Mouse (Mus musculus) lung, postnatal 14 days (tissue): ENCODE data around the gene Atp6v0a1.

Experiments
- DNase-seq: peaks from one replicate; pipeline ENCODE4 v3.0.0; 2021

Atp6v0a1 gene

GRCm38 (mm10) chr11:101009046-101009887, at the start of gene Atp6v0a1:
Atp6v0a1 (plus strand) TSS chr11:101009452.
- peak; percentile 98 for DNase-seq

DNA sequence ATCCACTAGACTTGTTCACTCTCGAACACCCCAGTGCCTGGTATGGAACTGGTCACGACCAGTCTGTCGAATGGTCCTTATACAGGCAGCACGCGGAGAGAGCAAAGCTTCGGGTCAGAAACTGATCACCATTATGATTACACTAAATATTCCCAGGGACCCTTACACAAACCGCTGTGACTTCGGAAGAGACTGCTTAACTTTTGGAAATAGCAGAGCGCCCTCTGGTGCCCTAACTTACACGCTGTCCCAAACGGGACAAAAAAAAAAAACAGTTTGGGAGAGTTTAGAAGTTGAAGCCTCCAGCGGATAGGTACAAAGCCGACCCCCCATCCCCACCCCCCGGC, 49.8 kb upstream of the Atp6v0a1 start:
- DNase-seq = peak; percentile 83

DNA sequence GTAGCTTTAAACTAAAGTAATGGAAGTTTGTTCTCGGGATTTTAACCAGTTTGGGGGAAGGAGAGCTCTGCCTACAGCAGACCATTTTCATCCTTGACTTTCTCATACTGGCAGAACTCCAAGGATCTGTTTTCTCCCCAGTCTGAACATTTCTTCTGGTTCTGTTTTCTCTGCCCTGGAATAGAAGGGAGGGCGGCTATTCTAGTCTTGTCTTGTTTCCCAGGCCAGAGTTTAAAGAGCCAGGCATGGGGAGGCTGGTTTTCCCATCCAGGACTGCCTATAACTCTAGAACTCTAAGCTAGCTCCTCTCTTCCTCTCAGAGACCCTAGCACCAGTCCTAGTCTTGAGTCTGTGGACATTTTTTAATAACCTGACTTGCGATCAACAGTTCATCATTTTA, 49.4 kb upstream of the Atp6v0a1 start:
- DNase-seq = no peak

GRCm38 (mm10) chr11:100960540-100960939, 48.7 kb upstream of the Atp6v0a1 start:
- DNase-seq = peak; percentile 81

DNA sequence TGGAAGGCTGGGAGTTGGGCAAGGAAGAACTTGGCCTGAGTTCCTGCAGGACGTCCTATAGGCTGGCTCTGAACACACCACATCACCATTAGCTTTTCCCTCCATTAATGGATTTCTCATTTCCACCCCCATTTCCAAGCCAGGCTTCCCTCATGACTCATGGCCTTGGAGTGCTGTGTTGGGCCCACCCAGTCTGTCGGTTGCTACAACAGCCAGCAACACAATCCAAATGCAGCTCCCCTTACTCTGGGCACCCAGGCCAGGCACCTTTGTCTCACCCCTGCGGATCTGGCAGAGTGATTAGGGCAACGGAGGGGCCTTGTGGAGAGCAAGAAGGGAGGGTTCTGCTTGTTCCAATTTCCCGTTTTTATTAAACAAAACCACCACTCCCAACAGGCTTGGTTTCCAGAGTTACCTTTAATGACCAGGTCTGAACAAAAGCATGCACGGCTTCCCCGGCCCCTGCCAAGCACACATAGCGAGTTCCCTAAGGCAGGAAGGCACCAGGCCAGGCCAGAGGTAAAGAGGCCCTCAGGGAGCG, 46.8 kb upstream of the Atp6v0a1 start:
- peak; percentile 53 for DNase-seq

DNA sequence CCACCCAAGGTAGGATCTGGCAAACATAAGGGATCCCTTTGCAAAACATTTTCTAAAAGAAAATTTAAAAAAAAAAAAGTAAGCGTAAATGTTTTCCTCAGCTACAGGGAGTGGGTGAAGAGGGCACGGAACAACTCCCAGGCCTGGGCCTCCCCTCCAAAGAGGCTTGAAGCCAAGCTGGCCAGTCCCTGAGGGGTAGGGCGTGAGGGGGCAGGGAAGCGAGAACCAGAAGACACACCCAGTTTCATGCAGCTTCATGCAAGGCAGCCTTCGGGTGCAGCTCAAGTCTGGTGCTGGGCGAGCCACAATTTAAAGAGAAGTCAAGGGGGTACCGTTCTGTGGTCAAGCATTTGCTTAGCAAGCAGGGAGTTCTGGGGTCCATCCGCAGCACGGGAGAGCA, 45.6 kb upstream of the Atp6v0a1 start:
- DNase-seq = peak; percentile 63

DNA sequence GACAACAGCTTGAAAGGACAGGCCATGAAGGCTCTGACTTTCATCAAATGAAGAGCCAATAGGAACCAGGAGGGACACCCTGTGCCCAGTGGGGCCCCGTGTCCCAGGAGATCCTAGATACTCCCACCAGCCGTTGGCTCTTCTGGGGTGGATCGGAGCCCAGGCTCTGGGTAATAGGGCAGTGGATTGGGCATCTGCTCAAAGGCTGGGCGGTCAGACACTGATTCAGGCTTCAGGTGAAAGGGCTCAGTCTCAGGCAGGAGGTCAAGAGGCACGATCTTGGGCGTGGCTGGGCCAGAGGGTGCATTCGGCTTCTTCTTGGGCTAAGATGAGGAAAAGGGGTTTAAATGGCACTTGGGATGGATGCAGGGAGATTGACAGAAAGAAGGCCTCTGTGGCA, 45.1 kb upstream of the Atp6v0a1 start:
- no peak for DNase-seq

GRCm38 (mm10) chr11:100964901-100965542, 44.2 kb upstream of the Atp6v0a1 start:
- no peak for DNase-seq

DNA sequence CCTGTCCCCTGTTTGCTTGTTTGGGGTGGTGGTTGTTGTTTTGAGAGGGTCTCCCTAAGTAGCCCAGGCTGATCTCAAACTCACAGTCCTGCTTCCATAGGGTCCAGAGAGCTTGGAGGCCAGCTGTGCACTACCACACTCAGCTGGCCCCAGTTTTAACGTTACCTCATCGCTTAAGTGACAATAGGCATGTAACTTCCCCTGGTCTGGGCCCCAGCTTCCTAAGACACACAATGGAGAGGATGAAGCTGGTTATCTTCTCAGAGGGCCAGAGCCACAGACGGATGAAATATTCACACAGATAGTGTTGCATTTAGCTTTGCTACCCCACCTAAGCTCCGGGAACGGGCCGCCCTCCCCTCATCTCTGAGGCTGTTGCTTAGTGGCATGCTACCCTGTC, 43.5 kb upstream of the Atp6v0a1 start:
- DNase-seq = no peak

- DNase-seq = no peak
Measured at GRCm38 (mm10) chr11:100967376-100967775, 41.9 kb upstream of the Atp6v0a1 start.

DNA sequence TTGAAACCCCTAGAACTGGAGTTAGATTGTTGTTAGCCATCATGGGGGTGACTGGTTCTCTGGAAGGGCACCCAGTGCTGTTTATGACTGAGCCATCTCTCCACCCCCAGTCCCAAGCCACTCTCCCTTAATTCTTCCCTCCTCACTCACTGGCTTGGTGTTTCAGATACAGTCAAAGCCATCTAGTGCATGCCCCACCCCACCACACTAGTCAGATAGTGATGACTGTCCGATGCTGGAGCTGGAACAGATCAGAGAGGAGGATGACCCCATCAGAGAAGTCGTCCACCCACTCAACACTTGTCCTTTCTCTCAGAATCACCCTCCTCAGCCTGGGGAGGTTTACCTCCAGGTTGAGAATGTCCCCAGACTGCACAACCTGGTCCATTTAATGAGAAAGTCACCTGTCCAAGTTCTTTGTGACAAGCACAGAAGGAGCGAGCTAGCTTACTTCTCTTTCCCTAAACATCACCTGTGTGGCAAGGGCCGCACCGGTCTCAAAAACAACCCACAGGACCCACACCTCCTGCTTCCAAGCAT, 41.3 kb upstream of the Atp6v0a1 start:
- DNase-seq = no peak

DNA sequence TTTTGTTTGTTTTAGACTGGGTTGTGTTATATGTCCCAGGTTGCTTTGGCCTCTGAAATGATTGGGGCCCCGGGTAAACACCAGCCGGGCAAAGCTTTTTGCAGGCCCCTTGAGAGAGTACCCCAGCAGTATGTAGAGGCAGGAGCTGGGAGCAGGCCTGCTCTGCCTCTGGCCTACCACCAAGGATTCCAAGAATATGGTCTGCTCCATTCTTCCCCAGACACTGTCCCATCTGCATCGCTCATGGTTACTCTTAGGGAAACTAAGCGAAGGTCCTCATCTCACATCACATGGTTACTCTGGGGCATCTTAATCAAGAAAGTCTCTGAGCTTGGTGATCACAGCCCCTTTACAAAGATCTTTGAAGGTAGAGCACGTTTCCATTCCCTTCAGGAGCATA, 40.8 kb upstream of the Atp6v0a1 start:
- no peak for DNase-seq

GRCm38 (mm10) chr11:100969189-100969743, 40.0 kb upstream of the Atp6v0a1 start:
- peak; percentile 45 for DNase-seq

DNA sequence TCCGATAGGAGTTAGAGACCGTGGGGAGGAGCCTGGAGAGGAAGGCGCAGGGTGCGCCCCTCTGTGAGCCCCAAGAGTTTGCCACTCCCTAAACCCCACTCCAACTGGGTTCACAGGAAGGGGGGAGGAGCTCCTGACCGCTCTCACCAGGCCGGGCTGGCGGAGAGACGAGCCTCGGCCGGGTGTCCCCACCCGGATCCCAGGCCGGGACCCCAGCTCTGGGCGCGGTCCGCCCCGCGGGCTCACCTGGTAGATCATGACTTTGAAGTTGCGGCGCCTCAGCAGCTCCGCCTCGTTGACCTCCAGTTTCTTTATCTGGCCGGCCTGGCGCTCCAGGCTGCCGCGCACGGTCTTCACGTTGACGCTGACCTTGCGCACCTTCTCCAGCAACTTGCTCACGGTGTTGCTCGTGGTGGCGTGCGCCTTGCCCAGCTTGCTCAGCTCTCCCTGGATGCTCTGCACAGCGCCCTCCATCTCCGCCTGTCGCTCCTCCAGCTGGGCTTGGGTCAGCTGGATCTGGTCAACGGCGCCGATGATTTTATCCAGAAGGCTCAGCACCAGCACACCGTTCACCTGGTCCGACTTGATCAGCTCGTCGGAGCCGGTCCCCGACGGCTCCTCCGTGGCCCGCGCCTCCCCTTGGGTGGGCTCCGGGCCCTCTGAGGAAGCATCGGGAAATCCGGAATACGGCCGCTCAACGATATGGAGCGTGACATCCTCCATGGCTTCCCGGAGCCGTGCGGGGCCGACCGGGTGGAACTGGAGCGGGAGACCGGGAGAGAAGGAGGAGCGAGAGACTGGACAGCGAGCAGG, 39.3 kb upstream of the Atp6v0a1 start:
- peak; percentile 70 for DNase-seq

- peak; percentile 99 for DNase-seq
Measured at GRCm38 (mm10) chr11:100970557-100970937, 38.7 kb upstream of the Atp6v0a1 start, which contains the start of gene Cavin1. Cavin1 (minus strand) TSS chr11:100970887.

- DNase-seq = no peak
Measured at GRCm38 (mm10) chr11:100971455-100971854, 37.8 kb upstream of the Atp6v0a1 start.

GRCm38 (mm10) chr11:100973245-100973644, 36.0 kb upstream of the Atp6v0a1 start:
- DNase-seq = no peak

DNA sequence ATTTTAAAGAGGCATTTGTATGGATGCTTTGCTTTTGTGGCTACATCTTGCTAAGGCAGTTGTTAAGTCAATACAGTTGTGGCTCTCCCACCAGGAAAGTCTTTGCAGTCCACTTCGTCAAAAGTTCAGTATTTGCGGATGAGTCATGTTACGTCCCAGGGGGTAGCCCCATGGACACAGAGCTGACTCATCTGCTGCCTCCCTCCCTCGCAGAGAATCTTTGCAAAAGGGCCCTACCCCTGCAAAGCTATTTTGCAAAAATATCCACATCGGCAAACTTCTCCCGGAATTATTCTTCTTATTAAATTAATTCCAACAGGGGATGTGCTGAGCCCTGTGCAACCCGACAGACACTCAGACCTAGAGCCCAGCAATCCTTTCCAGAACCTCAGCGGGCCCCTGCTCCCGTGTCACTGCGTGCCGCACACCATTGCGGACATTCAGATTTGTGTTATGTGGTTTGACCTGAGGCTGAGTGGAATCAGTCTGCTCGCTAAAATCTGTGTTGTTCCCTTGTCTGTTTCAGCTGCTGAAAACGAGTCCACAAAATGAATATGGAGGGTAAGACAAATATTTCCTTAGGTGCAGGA, 34.8 kb upstream of the Atp6v0a1 start:
- DNase-seq = no peak

DNA sequence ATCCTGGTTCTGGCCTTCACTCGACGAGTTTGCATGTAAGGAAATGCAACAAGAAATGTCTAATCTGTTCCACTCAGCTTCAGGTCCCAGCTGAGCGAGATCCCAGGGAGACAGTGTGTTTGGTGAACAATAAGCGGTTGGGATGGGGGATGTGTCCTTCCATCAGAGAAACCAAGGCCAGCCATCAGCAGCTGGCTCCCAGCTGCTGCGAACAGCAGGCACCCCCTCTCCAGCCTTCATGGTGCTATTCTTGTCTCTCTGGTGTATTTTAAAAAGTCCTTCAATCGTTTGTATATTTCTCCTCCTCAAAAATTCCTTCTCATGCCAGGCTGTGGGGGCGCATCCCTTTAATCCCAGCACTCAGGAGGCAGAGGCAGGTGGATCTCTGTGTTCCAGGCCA, 34.0 kb upstream of the Atp6v0a1 start:
- DNase-seq = no peak

DNA sequence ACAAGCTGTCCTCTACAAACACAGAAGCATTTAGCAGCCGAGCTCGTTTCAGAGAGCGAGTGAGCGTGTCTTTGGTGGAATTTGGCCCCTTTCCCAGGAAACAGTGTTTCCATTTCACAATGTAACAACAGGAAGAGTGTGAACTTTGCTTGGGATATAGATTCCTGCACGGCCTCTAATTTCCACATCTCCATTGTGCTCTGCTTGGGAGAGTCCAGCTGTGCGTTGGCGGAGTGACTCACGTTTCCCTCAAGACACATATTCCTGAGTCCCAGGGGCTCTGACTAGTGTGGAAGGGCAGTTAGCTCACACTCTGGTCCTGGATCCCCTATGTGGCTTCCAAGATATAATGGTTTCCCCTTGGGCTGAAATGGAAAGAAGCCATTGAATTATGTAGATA, 29.4 kb upstream of the Atp6v0a1 start:
- peak; percentile 67 for DNase-seq

DNA sequence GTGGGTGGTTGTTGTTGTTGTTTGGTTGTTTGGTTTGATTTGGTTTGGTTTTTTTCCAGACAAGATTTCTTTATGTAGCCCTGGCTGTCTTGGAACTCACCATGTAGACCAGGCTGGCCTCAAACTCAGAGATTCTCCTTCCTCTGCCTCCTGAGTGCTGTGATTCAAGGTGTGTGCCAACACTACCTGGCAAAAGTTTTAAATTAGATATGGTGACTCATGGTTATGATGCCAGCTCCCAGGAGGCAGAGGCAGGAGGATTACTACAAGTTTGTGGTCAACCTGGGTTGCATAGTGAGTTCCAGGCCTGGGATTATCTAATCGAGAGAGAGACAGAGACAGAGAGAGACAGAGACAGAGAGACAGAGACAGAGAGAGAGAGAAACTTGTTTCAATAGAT, 28.8 kb upstream of the Atp6v0a1 start:
- no peak for DNase-seq

DNA sequence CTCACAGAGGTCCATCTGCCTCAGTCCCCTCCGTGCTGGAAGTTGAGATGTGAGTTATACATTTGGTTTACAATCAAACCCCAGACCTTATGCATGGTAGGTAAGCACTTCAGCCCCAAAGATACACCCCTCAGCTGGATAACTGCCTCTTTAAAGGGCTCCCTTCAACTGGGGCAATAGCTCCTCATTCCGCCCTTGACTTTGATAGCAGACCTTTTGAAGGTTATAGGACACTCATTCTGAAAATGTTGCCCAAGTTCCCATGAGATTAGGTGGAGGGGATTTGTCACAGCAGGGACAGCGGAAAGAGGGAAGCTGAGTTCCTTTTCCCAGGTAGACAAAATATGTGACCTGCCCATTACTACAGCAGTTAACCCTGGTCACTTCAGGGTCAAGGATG, 28.0 kb upstream of the Atp6v0a1 start:
- no peak for DNase-seq
